Mouse (Mus musculus) cerebellum, postnatal 4 days (tissue): ENCODE measurements around the gene Ids.
"Not testable (repeated sequence)": the region's sequence is repeated elsewhere in the genome, so short reads cannot be mapped to it uniquely, and the experiment has no call there.

Experiments used
- DNase-seq, 2 experiments: peaks; one replicate each; pipeline ENCODE4 v3.0.0; 2022; ENCODE audit warnings: low spot score in 2 of 2, mixed read lengths in 1 of 2

The Ids gene

DNA sequence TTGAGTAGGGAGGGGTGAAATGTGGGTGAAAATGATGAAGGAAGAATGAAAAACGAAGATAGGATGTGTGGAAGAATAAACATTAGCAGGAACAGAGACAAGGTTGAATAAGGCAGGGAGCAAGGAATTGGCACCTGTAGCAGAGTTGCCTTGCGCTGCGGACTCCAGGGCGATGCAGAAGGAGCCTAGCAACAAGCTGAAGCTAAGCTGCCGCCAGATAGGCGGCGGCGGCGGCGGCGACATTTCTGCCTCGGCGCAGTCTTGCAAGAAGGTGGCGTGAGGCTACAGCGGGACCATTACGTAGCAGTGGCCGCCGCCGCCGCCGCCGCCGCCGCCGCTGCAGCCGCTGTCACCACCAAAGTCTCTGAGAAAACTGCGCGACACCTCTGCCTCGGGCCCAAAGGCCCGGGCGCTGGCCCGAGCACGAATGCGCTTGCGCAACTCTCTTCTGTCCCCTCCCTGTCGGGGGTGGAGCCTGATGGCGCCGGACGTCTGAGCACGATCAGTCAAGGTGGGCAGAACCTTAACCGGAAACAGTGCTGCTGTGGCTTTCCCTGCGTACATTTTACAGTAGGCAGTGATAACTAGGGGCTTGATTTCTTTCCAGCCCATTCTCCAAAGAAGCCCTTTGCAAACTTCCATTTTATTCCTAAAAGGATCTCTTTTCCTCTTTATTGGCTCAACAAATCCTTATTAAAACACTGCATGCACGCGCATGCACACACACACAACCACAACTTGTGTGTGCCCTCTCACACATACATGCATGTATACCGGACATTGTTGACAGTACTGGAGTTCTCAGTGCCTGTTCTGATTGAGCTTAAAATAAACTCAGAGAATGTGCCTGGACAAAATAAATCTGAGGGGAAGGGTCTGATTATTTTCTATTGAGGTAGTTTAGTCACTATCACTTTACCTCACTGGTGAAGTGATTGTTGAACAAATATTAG is at the start of gene Ids:
Ids (minus strand) TSS at position 424 of the 953 bp plus-strand sequence.
- DNase-seq = peak; percentile 69 to 70

DNA sequence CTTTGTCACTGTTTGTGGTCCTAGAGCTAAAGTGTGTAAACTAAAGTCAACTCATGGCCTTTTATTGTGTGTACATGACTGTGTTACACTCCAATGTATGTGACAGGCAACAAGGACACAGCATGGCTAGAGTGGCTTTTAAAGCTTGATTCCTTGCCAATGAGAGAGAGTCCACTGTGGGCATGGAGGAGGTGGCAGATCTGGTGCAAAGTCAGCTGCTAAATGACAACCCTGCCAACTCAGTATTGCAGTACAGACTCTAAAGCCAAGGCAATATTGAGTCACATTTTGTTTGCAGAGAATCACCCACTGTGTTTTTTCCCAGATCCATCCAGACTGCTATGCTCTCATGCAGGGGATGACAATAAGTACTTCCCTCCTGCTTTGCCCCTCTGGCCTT is 27.8 kb upstream of the Ids start:
- not testable (repeated sequence) for DNase-seq

DNA sequence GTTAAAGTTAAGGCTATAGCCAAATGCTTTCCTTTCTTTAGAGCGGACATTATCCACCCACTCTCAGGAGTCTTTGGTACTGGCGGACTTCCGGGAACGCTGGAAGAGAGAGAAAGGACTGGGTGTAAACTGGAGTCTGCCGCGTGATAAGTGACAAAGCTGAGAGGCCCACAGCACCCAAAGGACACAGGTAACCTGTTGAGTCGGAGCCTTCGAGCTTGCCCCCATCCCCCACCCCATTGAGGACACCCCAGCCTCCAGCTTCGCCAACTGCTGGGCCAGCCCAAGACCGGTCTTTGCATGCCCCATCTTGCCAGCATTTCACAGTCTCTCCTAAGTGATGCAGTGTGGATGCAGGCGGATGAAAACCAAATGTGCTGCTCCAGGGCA is 21.1 kb upstream of the Ids start:
- DNase-seq = peak in 1 of 2 experiments; percentile 8

DNA sequence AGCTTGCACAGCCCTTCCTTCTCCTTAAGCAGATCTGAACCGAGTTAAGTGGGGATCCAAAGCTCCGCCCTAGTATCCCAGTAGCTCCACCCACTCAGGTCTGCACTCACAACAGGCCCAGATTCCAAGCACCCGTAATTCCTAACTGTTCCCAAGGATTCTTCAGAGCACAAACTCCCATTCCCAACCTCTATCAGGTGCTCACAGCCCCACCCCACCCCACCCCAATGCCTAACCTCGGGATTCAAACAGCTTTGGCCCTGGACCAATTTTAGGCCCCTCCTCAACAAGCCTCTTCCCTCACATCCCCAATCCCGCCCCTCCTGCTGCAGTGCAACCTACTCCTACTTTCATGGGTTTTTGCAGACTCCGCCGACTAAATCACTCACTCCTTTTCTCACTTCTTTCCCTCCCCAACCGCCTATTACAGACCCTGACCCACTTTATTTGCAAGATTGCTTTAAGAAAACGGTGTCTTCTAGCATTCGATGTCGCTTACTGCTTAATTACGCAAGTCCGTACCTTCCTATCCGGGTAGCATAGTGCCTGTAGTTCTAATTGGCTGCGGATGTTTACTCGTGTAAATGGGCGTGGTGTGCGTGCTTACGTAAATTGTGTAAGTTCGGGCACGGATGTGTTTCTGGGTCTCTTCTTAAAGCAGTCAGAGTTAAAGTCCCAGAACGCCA is 20.5 kb upstream of the Ids start, which contains the start of gene 1110012L19Rik:
1110012L19Rik (plus strand) TSS at position 602 of the 686 bp plus-strand sequence.
- DNase-seq = peak in 1 of 2 experiments; percentile 37

DNA sequence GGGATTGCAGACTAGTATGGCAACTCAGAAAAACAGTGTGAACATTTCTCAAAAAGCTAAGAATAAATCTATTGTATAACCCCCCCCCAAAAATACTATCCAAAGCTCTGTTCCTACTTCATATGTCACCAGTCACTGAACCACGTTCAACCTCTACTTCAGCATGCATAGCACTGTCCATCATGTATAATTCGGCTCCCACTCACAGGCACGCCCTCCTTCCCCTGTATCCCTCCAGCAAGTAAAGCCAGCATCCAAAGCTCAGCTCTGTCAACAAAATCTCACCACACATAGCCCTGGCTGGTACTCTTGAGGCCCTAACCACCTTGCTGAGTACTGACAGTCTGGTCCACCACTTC is 20.0 kb upstream of the Ids start:
- DNase-seq = no peak

DNA sequence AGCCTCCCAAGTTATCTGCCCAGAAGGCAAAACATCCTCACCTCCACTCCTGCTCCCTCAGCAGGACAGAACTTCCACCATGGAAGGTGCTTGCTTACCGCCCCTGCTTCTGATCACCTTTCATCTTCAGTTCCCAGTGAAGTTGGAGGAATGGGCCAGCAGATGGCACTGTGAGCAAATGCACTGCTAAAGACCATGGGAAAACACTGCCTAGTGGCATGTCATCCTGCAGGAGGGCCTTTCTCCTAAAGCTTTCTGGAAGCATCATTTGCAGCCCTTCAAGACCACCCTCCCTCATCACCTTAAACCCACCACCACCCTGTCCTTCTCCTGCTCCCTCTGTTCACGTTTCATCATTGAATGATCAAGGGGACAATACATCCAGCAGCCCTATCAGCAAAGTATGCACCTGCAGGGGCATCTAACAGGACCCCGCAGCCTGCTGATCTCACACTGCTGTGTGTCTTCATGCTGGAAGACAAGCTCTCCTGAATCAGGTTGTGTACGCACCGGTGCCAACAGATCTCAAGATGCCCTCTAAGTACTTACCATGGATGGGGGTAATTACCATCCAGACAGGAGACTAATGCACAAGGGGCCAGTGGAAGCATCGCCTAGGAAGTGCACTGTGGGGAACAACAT is 9.7 kb upstream of the Ids start:
- not testable (repeated sequence) for DNase-seq

DNA sequence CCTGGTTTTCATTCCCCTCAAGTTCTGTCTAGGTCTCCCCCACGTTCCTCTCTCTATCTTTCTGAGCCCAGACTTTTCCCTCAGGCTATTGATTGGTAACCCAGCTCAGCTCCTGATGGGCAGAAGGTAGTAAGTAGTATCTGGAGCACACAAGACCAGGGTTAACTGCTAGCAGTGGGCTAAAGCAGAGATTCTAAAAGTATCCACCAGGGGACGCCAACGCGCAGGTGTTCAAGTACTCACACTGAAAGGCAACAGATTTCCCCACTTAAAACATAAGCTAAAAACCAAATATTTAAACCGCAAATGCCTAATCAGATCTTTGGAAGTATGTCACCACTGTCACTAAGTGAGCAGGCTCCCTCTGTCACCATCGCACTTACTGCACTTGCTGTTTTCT is 4.9 kb upstream of the Ids start:
- not testable (repeated sequence) for DNase-seq

DNA sequence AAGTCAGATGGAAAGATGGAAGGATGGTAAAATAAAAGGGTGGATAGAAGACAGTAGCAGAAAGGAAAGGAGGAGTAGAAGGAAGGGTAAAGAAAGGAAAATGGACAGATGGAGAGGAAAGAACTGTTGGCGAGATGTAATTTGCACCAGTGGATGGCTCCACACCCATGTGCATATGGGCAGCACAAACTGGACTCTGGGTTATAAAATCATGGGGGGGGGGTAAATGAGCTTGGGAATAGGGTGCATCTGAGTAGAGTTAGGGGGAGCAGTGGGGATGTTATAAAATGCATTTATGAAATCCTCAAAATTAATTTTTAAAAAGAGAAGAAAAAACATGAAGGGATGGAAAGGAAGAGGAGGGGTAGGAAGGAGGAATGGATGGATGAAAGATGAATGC is 682 bp downstream of the Ids start:
- no peak for DNase-seq

DNA sequence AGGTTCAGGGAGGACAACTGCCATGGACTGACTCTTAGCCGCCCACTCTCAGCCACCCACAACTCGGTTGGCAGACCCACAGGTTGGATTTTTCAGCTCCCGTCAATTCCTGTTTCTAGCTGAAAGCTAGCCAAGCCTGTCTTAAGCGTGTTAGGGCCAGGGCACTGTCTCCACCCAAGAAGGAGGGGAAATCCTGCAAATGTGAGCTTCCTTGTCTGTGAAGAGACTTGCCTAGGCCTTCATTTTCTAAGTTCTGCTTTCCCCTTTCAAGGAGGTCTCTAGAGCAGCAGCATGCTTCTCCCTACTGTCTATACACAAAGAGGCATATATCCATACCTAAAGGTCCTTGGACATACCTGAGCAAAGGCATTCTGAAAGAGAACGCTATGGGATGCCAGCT is 1.4 kb downstream of the Ids start:
- no peak for DNase-seq

DNA sequence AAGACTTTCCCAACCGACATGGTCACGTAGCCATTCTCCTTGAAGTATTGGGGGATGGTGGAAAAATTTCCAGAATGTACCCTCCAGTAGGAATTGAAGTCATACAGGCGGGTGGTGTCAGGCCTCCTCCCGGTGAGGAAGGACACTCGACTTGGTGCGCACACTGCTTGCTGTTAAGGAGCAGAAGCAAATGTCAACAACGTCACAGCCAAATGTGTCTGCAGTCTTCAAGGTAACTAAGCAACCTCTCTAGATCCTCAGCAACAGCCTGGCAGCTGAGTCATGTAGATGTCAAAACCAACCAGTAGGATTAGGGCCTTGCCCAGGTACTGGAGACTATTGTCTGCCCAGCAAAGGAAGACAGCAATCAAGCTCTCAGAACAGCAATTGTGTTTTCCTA is 1.9 kb downstream of the Ids start:
- DNase-seq = no peak

DNA sequence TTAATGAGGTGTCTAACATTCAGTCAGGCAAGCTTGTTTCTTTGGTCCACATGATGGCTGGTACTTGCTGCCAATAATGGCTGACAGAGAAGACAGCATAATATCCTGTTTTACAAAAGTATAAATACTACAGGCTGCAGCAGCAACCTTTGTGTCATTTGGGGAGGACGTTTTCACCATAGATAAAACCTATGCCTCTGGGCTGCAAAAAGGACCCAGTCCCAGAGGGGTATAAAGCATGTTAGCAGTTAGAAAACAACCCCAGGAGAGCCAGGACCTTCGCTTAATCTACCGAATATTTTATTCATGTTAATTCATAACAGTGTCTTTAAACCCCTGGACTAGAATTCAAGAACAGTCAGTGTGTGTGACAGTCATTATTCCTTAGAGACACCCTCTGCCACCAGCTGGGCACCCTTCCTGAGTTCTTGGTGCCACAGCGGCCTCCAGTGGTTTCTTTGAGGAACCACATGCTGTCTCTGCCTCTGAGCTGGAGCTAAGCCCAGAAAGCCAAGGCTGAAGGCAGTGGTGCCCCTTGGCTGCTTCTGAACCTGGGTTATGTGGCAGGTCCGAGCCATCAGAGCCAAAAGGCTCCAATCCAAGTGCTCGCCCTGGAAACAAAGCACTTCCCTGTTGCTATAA is 34.6 kb downstream of the Ids start:
- DNase-seq = peak; percentile 33 to 70

DNA sequence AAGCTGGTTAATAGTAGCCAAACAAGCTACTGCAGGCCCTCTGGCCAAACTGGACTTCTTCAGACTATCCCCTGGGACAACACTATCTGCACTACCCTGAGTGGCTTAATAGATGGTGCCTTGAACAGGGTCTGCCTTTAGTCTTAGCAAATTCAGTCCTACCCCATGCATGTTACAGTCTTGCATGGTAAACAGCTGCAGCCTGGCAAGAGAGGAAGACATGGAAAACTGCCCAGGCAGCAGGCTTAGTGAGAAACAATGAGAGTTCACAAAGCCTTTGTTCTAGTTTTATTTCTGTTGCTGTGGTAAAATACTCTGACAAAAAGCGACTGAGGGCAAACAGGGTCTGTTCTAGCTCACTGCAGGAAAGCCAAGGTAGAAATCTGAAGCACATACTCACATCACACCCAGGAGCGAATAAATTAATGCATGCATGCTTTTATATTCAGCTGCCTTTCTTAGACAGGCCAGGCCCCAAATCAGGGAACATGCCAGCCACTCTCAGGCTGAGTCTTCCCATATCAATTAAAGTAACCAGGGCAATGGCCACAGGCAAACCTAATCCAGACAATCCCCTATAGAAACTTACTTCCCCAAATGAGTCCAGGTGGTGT is 36.2 kb downstream of the Ids start:
- no peak for DNase-seq

DNA sequence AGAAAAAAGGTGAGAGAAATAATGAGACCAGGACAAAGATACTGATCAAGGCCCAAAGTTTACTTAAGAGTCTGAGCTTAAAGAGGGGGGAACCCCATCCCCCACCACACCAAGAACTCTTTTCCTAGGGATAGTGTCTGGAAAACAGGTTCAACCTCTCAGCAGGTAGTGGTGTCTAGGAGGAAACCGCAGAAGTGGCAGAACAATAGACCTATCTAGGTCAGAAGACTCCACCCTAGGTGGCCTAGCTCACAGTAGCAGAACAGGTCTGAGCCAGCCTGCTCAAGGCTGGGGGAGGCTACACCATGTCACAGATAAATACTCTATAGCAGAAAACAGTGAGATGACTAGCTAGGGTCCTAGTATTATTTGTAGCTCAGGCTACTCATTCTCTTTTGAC is 37.2 kb downstream of the Ids start:
- no peak for DNase-seq

DNA sequence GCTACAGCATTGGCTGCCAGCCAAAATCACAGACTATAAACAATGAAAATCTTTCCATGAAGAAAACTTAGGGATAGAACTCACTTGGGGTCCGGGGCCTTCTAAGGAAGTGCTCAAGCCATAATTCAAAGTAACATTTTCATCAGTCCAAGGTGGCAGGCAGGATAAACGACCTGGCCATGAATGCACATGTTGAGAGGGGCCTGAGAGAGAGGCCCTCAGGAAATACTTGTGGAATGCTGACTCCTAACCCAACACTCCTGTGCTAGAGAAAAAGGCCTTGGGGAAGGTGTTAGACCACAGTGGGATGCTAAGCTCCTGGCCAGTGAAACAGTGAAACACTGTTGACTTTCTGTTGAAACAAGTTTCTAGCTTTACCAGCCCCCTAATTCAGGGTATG is 45.6 kb downstream of the Ids start:
- DNase-seq = no peak

DNA sequence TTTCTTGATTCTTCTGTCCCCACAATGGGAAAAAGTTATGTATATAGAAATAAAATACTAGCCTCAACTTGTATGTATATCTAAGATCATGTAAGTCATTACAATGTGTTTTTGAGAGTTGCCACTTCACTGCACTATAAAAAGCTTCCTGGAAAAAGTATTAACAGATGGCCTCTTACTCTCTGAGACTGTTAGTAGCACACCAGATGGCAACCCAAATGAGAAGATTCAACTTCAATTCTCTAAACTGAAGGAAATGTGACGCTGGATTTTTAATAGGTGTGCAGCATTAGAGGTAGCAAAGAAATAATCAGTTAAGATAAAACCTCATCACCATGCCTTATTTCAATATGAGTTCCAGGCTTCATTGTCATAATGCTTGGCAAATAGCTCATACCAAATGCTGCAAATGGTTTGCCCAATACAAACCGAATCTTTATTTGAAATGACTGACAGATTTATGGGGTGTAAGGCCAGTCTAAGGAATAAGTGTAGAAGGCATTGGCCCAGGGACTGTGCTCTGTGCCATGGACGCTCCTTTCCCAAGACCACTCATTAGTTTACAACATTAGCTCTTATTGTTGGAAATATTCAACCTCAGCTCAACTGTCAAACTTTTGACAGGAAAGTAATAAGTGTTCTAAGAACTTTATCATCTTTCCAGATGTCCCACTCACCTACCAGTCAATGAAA is 49.8 kb downstream of the Ids start:
- DNase-seq = no peak
